Mouse (Mus musculus) G1E (cell line): Measurements from ENCODE around the gene Tbata.

Source experiments
- CTCF ChIP-seq: IDR thresholded peaks from 2 replicates; pipeline ENCODE4 v1.5.1; 2012; ENCODE audit warnings: low read depth, low read length, inconsistent platforms, mixed read lengths
- GATA1 ChIP-seq: IDR thresholded peaks from 2 replicates; pipeline ENCODE4 v1.6.1; 2012; ENCODE audit warnings: borderline replicate concordance, low read length, inconsistent platforms, mixed read lengths
- GATA2 ChIP-seq: IDR thresholded peaks from 2 replicates; pipeline ENCODE4 v1.6.1; 2012; ENCODE audit warnings: low read depth, low read length, inconsistent platforms, borderline replicate concordance
- POLR2AphosphoS5 ChIP-seq: IDR thresholded peaks from 2 replicates; pipeline ENCODE4 v1.6.1; 2012; ENCODE audit warnings: low read depth, low read length, inconsistent platforms; ENCODE audit not compliant: insufficient replicate concordance
- TAL1 ChIP-seq: conservative IDR thresholded peaks from 2 replicates; pipeline ENCODE4 v1.6.1; 2012; ENCODE audit warnings: low read depth, low read length, inconsistent platforms, mixed read lengths

GRCm38 (mm10) chr10:61124462-61124861 is 47.3 kb upstream of the Tbata start:
- no peak for TF ChIP-seq CTCF
- TF ChIP-seq POLR2AphosphoS5, result no peak
- no peak for TF ChIP-seq GATA1
- no peak for TF ChIP-seq TAL1
- TF ChIP-seq GATA2, result no peak
